Mouse (Mus musculus) retina, postnatal 1 day (tissue): ENCODE data around the gene Cct3.
"Not testable (repeated sequence)": the region's sequence is repeated elsewhere in the genome, so short reads cannot be mapped to it uniquely, and the experiment has no call there.

ENCODE experiments used
- DNase-seq: peaks from one replicate; pipeline ENCODE4 v3.0.0-alpha.2; 2012

The Cct3 gene

DNA sequence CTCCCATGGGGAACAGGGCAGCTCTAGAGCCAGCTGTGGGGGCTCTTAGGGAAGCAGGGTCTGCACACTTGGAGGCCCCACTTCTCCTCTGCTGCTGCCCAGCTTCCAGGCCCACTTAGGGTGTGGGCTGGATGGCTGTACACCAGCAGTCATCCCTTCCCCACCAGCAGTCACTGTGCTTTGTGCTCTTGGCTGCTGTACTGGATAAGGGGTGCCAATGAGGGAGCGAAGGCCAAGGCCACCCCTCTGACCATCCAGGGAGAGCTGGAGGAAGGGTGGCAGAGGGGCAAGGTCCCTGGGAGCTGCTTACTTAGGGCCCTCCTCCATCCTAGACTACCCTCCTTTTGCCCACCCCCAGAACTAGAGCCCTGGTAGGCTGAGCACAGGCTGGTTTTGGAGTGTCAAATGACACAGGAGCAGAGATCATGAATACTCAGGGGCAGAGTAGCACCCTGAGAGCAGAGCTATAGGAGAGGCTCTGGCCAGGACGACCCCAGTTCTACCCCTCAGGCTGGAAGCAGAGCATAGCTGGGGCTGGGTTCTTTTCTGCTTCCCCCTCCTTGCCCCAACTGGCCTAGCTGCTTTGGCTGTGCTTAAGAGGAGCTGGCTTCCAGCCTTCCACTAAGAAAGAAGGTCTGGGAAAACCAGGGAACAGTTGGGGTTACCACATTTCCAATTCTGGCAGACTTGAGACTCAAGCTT is 64.8 kb downstream of the Cct3 start:
- DNase-seq = no peak

DNA sequence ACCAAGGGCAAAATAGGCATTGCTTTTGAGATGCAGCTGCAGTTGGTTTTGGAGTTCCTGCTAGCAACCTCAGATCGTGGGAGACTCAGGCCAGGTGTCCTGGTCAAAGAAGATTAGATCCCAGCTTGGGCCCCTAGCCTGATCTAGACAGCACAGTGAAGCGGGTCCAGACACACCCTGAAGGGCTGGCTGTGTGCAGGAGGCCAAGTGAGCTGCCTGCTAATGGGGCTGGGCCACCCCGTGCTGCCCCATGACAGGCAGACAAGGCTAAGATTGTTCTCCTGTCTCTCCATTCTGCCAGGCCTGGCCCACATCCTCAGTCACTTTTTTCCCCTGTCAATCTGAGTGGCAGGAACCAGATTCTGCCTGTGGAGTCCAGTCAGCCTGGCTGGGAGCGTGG is 66.8 kb downstream of the Cct3 start:
- DNase-seq = no peak

DNA sequence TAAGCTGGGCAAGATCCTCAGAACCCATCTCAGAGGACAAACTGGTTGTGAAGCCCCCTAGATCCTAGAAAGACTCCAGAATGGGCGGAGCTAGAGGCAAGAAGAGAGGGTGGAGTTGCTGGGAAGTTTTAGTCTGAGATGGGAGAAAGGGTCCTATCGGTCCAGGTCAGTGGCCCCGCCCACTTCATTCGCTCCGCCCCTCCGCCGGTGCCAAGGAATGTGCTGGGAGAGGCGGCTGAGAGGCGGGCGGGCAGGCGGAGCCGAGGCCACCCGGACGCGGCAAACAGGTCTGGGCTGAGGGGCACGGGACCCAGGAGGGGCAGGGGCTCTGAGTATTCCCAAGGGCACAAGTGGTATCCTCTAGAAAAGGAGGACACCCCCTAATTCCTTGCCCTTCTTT is 67.4 kb downstream of the Cct3 start, which contains the start of gene Paqr6:
Gene Paqr6 (plus strand): TSS at position 248 of the 400 bp plus-strand sequence.
- peak; percentile 55 for DNase-seq

DNA sequence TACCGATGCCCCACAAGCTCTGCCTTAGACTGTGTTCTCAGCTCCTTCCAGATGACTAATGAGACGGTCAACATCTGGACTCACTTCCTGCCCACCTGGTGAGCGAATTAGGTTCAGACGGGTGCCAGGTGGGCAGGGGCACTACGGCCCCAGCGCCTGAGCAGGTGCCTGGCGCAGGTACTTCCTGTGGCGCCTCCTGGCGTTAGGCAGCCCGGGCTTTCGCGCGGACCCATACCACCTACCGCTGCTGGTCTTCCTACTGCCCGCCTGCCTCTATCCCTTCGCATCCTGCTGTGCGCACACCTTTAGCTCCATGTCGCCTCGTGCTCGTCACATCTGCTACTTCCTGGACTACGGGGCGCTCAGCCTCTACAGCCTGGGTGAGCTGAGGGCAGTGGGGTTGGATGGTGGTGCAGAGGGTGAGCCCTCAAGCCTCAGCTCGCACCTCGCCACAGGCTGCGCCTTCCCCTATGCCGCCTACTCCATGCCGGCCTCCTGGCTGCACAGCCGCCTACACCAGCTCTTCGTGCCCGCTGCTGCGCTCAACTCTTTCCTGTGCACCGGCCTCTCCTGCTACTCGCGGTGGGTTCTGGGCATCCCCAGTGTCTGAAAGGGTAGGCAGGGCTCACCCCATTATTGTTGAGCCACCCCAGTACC is 68.9 kb downstream of the Cct3 start:
- no peak for DNase-seq

DNA sequence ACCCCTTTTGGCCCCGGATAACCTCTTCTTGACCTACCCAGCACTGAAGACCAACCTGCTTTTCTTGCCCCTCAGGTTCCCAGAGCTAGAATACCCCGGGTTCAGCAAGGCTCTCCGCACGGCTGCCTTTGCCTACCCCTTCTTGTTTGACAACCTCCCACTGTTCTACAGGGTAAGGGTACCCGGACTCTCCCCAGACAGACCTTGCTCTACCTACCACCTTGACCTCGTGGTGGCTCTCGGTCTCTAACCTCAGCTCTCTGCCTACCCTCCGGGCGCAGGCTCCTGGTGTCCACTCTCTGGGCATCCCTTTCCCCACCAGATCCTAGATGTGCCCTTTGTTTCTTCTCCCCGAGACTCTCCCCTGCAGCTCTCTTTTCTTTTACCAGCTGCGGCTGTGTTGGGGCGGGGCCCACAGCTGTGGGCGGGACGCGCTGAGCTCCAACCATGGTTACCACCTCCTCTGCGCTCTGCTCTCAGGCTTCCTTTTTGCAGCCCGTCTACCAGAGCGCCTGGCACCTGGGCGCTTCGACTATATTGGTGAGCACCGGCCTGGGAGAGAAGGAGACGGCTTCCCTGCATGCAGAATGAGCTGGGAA is 70.0 kb downstream of the Cct3 start:
- DNase-seq = peak; percentile 55

DNA sequence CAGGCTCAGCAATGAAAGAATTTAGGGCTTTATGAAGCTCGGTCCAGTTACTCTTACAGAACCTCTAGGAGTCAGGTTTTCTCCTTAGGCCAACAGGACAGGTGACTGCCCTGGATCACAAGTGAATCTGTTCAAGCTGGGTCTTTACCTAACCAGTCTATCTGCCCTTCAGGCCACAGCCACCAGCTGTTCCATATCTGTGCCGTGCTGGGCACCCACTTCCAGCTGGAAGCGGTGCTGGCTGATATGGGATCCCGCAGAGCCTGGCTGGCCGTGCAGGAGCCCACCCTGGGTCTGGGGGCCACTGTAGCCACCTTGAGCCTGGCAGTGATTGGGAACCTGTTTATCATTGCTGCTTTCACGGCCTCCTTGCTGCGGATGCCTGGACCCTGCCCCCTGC is 70.6 kb downstream of the Cct3 start:
- DNase-seq = not testable (repeated sequence)

DNA sequence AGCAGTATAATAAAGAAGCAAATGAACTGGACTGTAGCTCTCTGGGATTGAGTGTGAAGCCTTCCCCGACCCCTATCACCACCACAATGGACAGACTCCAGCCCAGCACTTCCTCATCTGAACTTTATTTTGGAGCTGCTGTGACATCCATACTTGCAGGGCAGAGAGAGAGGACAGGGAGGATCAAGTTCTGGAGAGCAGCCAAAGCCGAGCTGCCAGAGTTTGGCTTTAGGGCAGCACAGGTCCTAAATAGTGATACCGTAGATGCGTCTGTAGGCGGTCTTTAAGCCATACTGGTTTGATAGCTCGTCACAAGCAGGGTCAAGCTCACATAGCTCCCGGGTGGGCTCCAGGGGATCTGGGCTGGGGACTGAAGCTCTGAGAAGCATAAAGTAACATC is 71.6 kb downstream of the Cct3 start:
- DNase-seq = not testable (repeated sequence)
